Mouse (Mus musculus): ENCODE data around the gene Tap1. TPM values are rescaled to one million over a fixed set of nuclear protein-coding genes. Genes with fewer than 3 reads are reported as not detected.
A peak's percentile ranks its signal among the peaks of the same experiment; 100 is the strongest.

Gene Tap1
- polyA plus RNA-seq, 1 experiment from 2014 or later = 4.2 TPM

GRCm38 (mm10) chr17:34196941-34197894, 9.9 kb downstream of the Tap1 start, which contains the start of gene Psmb8:
Gene Psmb8, plus strand, starts transcription at chr17:34197721.
- peak; percentile 34; the same call in 1 of the 2 replicates for ATAC-seq (ENCODE audit: insufficient read depth)
- 3% methylated on average over 41 of the region's 41 CpGs for whole genome bisulfite sequencing (ENCODE audit: insufficient replicate concordance)

GRCm38 (mm10) chr17:34197904-34198520, 10.7 kb downstream of the Tap1 start:
- H3K4me2 ChIP-seq = peak overlapping the region; percentile 73
- peak overlapping the region; percentile 58 for H3K4me3 ChIP-seq (replicated peaks)
- no peaks in the 10 kb centered on the region for H3K36me3 ChIP-seq (replicated peaks)
- H3K9me3 ChIP-seq (replicated peaks) = no peaks in the 10 kb centered on the region
- H3K27me3 ChIP-seq = peaks cover 62% of the 10 kb centered on the region
- ATAC-seq (ENCODE audit: insufficient read depth) = no peak
- under 1% methylated on average over 32 of the region's 32 CpGs for WGBS (ENCODE audit: insufficient replicate concordance)
- H3K4me1 ChIP-seq (replicated peaks) = peaks cover 16% of the 10 kb centered on the region
- H3K27ac ChIP-seq (replicated peaks) = no peak overlapping the region
- peak overlapping the region; percentile 35; the same call in 1 of the 2 replicates for H3K9ac ChIP-seq

More at GRCm38 (mm10) chr17:34196941-34197894, 9.9 kb downstream of the Tap1 start, which contains the start of gene Psmb8:
- peak within 1 kb of the TSS; percentile 35; the same call in 1 of the 2 replicates for H3K9ac ChIP-seq
- peaks cover 69% of the 10 kb centered on the region for H3K27me3 ChIP-seq
- H3K36me3 ChIP-seq (replicated peaks) = no peaks in the 10 kb centered on the region
- no peaks in the 10 kb centered on the region for H3K9me3 ChIP-seq (replicated peaks)
- peak within 1 kb of the TSS; percentile 58 for H3K4me3 ChIP-seq (replicated peaks)
- peak within 1 kb of the TSS; percentile 73 for H3K4me2 ChIP-seq
- H3K4me1 ChIP-seq (replicated peaks) = peaks cover 16% of the 10 kb centered on the region
- no peak within 1 kb of the TSS for H3K27ac ChIP-seq (replicated peaks)

GRCm38 (mm10) chr17:34198521-34198912, 11.2 kb downstream of the Tap1 start:
- H3K4me3 ChIP-seq (replicated peaks) = peak overlapping the region; percentile 58
- no peaks in the 10 kb centered on the region for H3K36me3 ChIP-seq (replicated peaks)
- no peak for ATAC-seq (ENCODE audit: insufficient read depth)
- WGBS (ENCODE audit: insufficient replicate concordance) = 3% methylated on average over 11 of the region's 11 CpGs
- H3K27me3 ChIP-seq = peaks cover 61% of the 10 kb centered on the region
- no peaks in the 10 kb centered on the region for H3K9me3 ChIP-seq (replicated peaks)
- peak overlapping the region; percentile 35; the same call in 1 of the 2 replicates for H3K9ac ChIP-seq
- H3K4me2 ChIP-seq = peak overlapping the region; percentile 73
- H3K4me1 ChIP-seq (replicated peaks) = peaks cover 17% of the 10 kb centered on the region
- no peak overlapping the region for H3K27ac ChIP-seq (replicated peaks)

- Histone ChIP-seq H3K27ac (replicated peaks) (no peak overlapping the region), H3K4me3 (replicated peaks) (no peak overlapping the region)
- 61% methylated on average over 12 of the region's 12 CpGs for WGBS (ENCODE audit: insufficient replicate concordance)
Measured at GRCm38 (mm10) chr17:34199050-34199619, 11.8 kb downstream of the Tap1 start.

DNA sequence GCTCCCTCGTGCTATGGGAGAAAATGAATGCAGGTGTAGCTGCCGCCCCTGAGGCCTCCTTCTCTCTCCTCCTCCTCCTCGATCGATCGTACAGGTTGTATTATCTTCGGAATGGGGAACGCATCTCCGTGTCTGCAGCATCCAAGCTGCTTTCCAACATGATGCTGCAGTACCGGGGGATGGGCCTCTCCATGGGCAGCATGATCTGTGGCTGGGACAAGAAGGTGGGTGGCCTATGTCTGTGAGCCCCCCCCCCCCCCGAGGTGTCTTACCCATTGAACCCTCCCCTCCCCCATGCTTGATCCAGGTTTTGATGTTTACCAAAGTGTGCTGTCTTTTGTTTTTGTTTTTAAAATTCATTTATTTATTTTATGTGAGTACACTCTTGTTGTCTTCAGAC, 12.7 kb downstream of the Tap1 start:
- 75% methylated on average over 10 of the region's 10 CpGs for WGBS (ENCODE audit: insufficient replicate concordance)
- no peak for ATAC-seq (ENCODE audit: insufficient read depth)
- H3K27ac ChIP-seq (replicated peaks) = no peak overlapping the region

More at GRCm38 (mm10) chr17:34199050-34199619, 11.8 kb downstream of the Tap1 start:
- Histone ChIP-seq H3K9ac (no peak overlapping the region), H3K36me3 (replicated peaks) (no peaks in the 10 kb centered on the region), H3K4me1 (replicated peaks) (peaks cover 23% of the 10 kb centered on the region), H3K9me3 (replicated peaks) (no peaks in the 10 kb centered on the region), H3K4me2 (peak overlapping the region; percentile 73), H3K27me3 (peaks cover 61% of the 10 kb centered on the region)
- ATAC-seq (ENCODE audit: insufficient read depth) = no peak

DNA sequence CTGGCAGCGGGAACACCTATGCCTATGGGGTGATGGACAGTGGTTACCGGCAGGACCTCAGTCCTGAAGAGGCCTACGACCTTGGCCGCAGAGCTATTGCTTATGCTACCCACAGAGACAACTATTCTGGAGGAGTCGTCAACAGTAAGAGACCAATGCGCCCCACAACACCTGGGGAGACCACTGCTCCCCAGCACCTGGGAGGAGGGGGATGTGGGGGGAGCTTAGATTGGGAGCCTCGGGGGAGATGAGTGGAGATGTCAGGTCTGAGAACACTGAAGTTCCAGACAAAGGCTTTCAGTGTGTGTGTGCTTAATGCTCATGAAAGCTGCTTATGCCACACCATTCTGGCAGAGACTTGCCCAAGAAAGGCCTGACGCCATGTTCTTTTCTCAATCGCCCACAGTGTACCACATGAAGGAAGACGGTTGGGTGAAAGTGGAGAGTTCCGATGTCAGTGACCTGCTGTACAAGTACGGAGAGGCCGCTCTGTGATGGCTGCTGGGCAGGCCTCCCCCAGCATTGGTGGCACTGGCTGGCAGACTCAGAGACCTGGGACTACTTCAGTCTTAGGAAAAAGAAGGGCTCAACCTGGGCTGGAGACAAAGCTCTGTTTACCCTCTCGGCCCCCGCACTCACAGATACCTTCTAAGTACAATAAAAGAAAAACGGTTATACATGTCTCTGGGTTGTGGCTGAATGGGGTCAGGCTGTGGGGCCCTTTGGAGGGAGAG, 13.6 kb downstream of the Tap1 start:
- no peak for ATAC-seq (ENCODE audit: insufficient read depth)
- Histone ChIP-seq H3K9me3 (replicated peaks) (no peaks in the 10 kb centered on the region), H3K4me3 (replicated peaks) (no peak overlapping the region), H3K4me1 (replicated peaks) (peaks cover 36% of the 10 kb centered on the region), H3K27ac (replicated peaks) (no peak overlapping the region), H3K4me2 (no peak overlapping the region), H3K36me3 (replicated peaks) (no peaks in the 10 kb centered on the region), H3K27me3 (peaks cover 45% of the 10 kb centered on the region), H3K9ac (no peak overlapping the region)
- 80% methylated on average over 16 of the region's 16 CpGs for WGBS (ENCODE audit: insufficient replicate concordance)

More for the DNA sequence above, 12.7 kb downstream of the Tap1 start:
- Histone ChIP-seq H3K4me2 (no peak overlapping the region), H3K27me3 (peaks cover 54% of the 10 kb centered on the region), H3K9ac (no peak overlapping the region), H3K36me3 (replicated peaks) (no peaks in the 10 kb centered on the region), H3K9me3 (replicated peaks) (no peaks in the 10 kb centered on the region), H3K4me1 (replicated peaks) (peaks cover 27% of the 10 kb centered on the region), H3K4me3 (replicated peaks) (no peak overlapping the region)

DNA sequence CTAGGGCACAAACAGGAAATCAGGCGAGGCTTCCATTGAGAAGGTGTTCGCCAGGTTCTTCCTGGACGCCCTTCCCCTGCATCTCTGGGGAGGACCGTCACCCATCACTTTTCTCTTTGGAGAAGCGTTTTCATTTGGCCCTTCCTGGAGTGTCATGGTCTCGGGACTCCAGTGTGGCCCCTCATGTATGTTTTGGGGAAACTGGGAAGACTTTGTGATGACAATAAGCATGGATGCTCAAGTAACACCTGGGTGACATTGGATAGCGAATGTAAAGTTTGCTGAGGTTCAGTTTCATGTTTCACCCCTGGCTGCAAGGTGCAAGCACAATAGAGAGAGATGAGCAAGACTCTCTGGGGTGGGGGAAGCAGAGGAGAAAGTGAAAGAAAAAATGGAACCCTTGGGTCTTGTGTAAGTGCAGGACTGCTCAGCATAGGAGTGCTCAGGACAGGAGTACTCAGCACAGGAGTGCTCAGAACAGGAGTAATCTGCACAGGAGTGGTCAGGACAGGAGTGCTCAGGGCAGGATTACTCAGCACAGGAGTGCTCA, 14.2 kb downstream of the Tap1 start:
- H3K4me1 ChIP-seq (replicated peaks) = peaks cover 37% of the 10 kb centered on the region
- peaks cover 38% of the 10 kb centered on the region for H3K27me3 ChIP-seq
- H3K36me3 ChIP-seq (replicated peaks) = no peaks in the 10 kb centered on the region
- 62% methylated on average over 7 of the region's 7 CpGs for WGBS (ENCODE audit: insufficient replicate concordance)
- H3K9ac ChIP-seq = no peak overlapping the region
- H3K4me2 ChIP-seq = no peak overlapping the region
- no peaks in the 10 kb centered on the region for H3K9me3 ChIP-seq (replicated peaks)
- H3K27ac ChIP-seq (replicated peaks) = no peak overlapping the region
- no peak overlapping the region for H3K4me3 ChIP-seq (replicated peaks)
- no peak for ATAC-seq (ENCODE audit: insufficient read depth)

DNA sequence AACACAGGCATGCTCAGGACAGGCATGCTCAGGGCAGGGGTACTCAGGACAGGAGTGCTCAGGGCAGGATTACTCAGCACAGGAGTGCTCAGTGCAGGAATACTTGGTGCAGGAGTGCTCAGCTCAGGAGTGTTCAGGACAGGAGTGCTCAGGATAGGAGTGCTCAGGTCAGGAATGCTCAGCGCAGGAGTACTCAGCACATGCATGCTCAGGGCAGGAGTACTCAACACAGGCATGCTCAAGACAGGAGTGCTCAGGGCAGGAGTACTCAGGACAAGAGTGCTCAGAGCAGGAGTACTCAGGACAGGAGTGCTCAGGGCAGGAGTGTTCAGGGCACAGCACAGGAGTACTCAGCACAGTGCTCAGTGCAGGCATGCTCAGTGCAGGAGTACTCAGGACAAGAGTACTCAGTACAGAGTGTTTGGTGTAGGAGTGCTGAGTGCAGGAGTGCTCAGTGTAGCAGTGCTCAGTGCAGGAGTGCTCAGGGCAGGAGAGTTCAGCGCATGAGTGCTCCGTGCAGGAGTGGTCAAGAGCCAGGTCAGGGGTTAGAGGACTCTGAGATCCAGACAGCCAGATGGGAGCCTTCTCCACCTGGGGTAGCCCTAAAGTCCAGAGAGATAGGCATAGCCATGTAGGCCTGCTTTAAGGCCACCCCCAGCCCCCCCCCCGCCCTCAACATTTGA, 15.5 kb downstream of the Tap1 start:
- no peak overlapping the region for H3K27ac ChIP-seq (replicated peaks)
- H3K9me3 ChIP-seq (replicated peaks) = no peaks in the 10 kb centered on the region
- ATAC-seq (ENCODE audit: insufficient read depth) = no peak
- H3K4me1 ChIP-seq (replicated peaks) = peaks cover 27% of the 10 kb centered on the region
- no peak overlapping the region for H3K4me2 ChIP-seq
- WGBS (ENCODE audit: insufficient replicate concordance) = 79% methylated on average over 4 of the region's 4 CpGs
- no peak overlapping the region for H3K9ac ChIP-seq
- peaks cover 25% of the 10 kb centered on the region for H3K27me3 ChIP-seq
- H3K4me3 ChIP-seq (replicated peaks) = no peak overlapping the region
- no peaks in the 10 kb centered on the region for H3K36me3 ChIP-seq (replicated peaks)

- Histone ChIP-seq H3K36me3 (replicated peaks) (no peaks in the 10 kb centered on the region), H3K4me3 (replicated peaks) (peak within 1 kb of the TSS; percentile 88), H3K4me1 (replicated peaks) (peaks cover 27% of the 10 kb centered on the region), H3K9me3 (replicated peaks) (no peaks in the 10 kb centered on the region), H3K27ac (replicated peaks) (peak within 1 kb of the TSS; percentile 67; the same call in 1 of the 2 replicates), H3K27me3 (peaks cover 20% of the 10 kb centered on the region), H3K9ac (peak within 1 kb of the TSS; percentile 77), H3K4me2 (peak within 1 kb of the TSS; percentile 94)
- WGBS (ENCODE audit: insufficient replicate concordance) = 80% methylated on average over 5 of the region's 5 CpGs
- no peak for ATAC-seq (ENCODE audit: insufficient read depth)
Measured at GRCm38 (mm10) chr17:34203444-34203843, 16.1 kb downstream of the Tap1 start, which contains the start of gene Tap2. Gene Tap2, plus strand, starts transcription at chr17:34203527.

Measured in liver, embryonic 15.5 days (tissue).